In the genomic region with DNA sequence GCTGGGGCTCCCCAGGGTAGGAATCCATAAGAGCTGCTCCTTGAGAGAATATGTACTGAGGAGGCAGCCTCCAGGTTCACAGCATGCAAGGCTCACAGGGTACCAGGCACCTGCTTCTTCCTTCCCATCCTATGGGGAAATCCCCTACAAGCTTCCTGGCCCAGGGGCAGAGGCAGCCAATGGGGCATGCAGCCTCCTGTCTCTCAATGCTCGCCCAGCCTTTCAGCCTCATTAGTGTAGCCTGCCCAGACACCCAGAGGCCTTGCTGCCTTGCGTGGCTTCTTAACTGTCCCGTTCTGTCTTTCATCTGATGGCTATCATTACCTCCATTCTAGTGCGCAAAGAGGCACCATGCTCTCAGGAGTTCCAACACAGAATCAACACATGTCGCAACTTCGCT, we compare ENCODE assay signal across 16 mouse cellular contexts.
DNase-seq lines count a peak whose midpoint lies in the region; ATAC-seq lines count a peak whose summit lies in the region.
"Had no signal": no experiment of that assay in that cellular context is flagged by ENCODE, and none has a peak within 500 bp of the region (broad histone marks: within the 10 kb centered on the region; RNA-seq: fewer than 3 reads in every experiment).

No protein-coding gene starts in this region.

- H3K27me3 ChIP-seq in heart, embryonic 10.5 days (ENCODE audit: insufficient read depth, poor library complexity, severe bottlenecking), result no peaks in the 10 kb centered on the region
- H3K27me3 ChIP-seq in hindbrain, embryonic 11.5 days (ENCODE audit: control insufficient read depth, insufficient read depth, low read length), result no peaks in the 10 kb centered on the region
- no peaks in the 10 kb centered on the region for H3K27me3 ChIP-seq in midbrain, embryonic 15.5 days (replicated peaks)

- no peaks in the 10 kb centered on the region for H3K9me3 ChIP-seq in heart, embryonic 10.5 days
- H3K9me3 ChIP-seq in hindbrain, embryonic 11.5 days (ENCODE audit: control insufficient read depth, low read length), result no peaks in the 10 kb centered on the region
- H3K9me3 ChIP-seq in midbrain, embryonic 15.5 days, result no peaks in the 10 kb centered on the region
- H3K9me3 ChIP-seq: G1E had no signal

- no peak for DNase-seq in heart, embryonic 10.5 days (ENCODE audit: low spot score)
- DNase-seq in heart, postnatal 10 days, result no peak
- DNase-seq in MN1 (ENCODE audit: low spot score), result peak; percentile 44
- DNase-seq in hindbrain, embryonic 11.5 days (ENCODE audit: low spot score), result no peak
- DNase-seq in adrenal gland, postnatal 14 days, result no peak
- DNase-seq in cerebellum, adult 11-12 months, result no peak
- no peak for DNase-seq in frontal cortex, adult 2 months (ENCODE audit: extremely low spot score in 1 of 2, low spot score in 1 of 2)
- DNase-seq: adrenal gland, adult 8-10 months; B cell, adult 2 months; cerebellum, adult 9-10 months; heart, adult 11 months; kidney, postnatal 25 days; lung, embryonic 14.5 days had no signal

- peaks cover 31% of the 10 kb centered on the region for H3K4me1 ChIP-seq in heart, embryonic 10.5 days
- 0 out of 2 replicates have a peak, but pooled peaks cover 4% of the 10 kb centered on the region for H3K4me1 ChIP-seq in hindbrain, embryonic 11.5 days (replicated peaks; ENCODE audit: control insufficient read depth, insufficient read depth, low read length)
- H3K4me1 ChIP-seq in midbrain, embryonic 15.5 days, result peaks cover 44% of the 10 kb centered on the region

- 78% methylated on average over 6 of the region's 6 CpGs for WGBS in heart, embryonic 10.5 days
- 79% methylated on average over 6 of the region's 6 CpGs for whole genome bisulfite sequencing in hindbrain, embryonic 11.5 days
- 56% methylated on average over 6 of the region's 6 CpGs for WGBS in midbrain, embryonic 15.5 days

- H3K27ac ChIP-seq in heart, embryonic 10.5 days, result 0 out of 2 replicates have a peak overlapping the region, but pooled peaks have one; percentile 4
- no peak overlapping the region for H3K27ac ChIP-seq in hindbrain, embryonic 11.5 days (ENCODE audit: low read depth, low read length)
- 0 out of 2 replicates have a peak overlapping the region, but pooled peaks have one; percentile 20 for H3K27ac ChIP-seq in midbrain, embryonic 15.5 days

- H3K9ac ChIP-seq in hindbrain, embryonic 11.5 days (ENCODE audit: low read depth, low read length), result no peak overlapping the region
- H3K9ac ChIP-seq in midbrain, embryonic 15.5 days, result no peak overlapping the region
- H3K9ac ChIP-seq: lung, embryonic 14.5 days had no signal

- H3K4me3 ChIP-seq in heart, embryonic 10.5 days, result no peak overlapping the region
- no peak overlapping the region for H3K4me3 ChIP-seq in hindbrain, embryonic 11.5 days (ENCODE audit: low read depth, low read length)
- H3K4me3 ChIP-seq in midbrain, embryonic 15.5 days, result no peak overlapping the region
- H3K4me3 ChIP-seq: myocyte had no signal

- peak; percentile 28; the same call in 1 of the 2 replicates for ATAC-seq in hindbrain, embryonic 11.5 days (ENCODE audit: low FRiP score)
- ATAC-seq in midbrain, embryonic 15.5 days (replicated peaks), result no peak

- no peak overlapping the region for H3K4me2 ChIP-seq in hindbrain, embryonic 11.5 days (replicated peaks; ENCODE audit: low read depth, low read length)
- H3K4me2 ChIP-seq in midbrain, embryonic 15.5 days, result no peak overlapping the region
- H3K4me2 ChIP-seq: lung, embryonic 14.5 days had no signal

- H3K36me3 ChIP-seq in heart, embryonic 10.5 days, result 0 out of 2 replicates have a peak, but pooled peaks cover 2% of the 10 kb centered on the region
- H3K36me3 ChIP-seq in hindbrain, embryonic 11.5 days (ENCODE audit: control insufficient read depth, insufficient read depth, low read length), result no peaks in the 10 kb centered on the region
- no peaks in the 10 kb centered on the region for H3K36me3 ChIP-seq in midbrain, embryonic 15.5 days (replicated peaks)
- H3K36me3 ChIP-seq: G1E had no signal

- intact Hi-C loops in heart, postnatal 10 days (cut with DNase I), result no loop called here
